Mouse (Mus musculus) myocyte (in vitro differentiated cells): Measurements from ENCODE around the gene Uba52.

ENCODE experiments used
- CEBPB ChIP-seq: IDR thresholded peaks from 2 replicates; pipeline ENCODE4 v1.6.1; 2011; ENCODE audit warnings: mild to moderate bottlenecking, moderate library complexity; ENCODE audit not compliant: poor library complexity, insufficient read depth, severe bottlenecking
- E2F4 ChIP-seq: IDR thresholded peaks from one replicate; pipeline ENCODE4 v1.6.1; 2011; ENCODE audit warnings: mild to moderate bottlenecking, control low read depth, moderate library complexity; ENCODE audit not compliant: insufficient read depth
- MAX ChIP-seq: IDR thresholded peaks from one replicate; pipeline ENCODE4 v1.6.1; 2011; ENCODE audit warnings: low read depth, mild to moderate bottlenecking, control low read depth
- MYOD1 ChIP-seq, 3 experiments: IDR thresholded peaks; one replicate each; pipeline ENCODE4 v1.6.1; 2011; ENCODE audit warnings: control low read depth in 2 of 3, low read depth in 2 of 3, mild to moderate bottlenecking in 2 of 3, moderate library complexity in 1 of 3; ENCODE audit not compliant: insufficient read length in 2 of 3, control insufficient read depth in 1 of 3
- MYOG ChIP-seq, 3 experiments: IDR thresholded peaks; one replicate each; pipeline ENCODE4 v1.6.1; 2011; ENCODE audit warnings: control low read depth in 2 of 3, low read depth in 2 of 3, mild to moderate bottlenecking in 2 of 3; ENCODE audit not compliant: insufficient read length in 2 of 3, control insufficient read depth in 1 of 3, insufficient read depth in 1 of 3
- POLR2A ChIP-seq: IDR thresholded peaks from one replicate; pipeline ENCODE4 v1.6.1; 2011; ENCODE audit warnings: low read depth, mild to moderate bottlenecking, control low read depth, moderate library complexity; ENCODE audit not compliant: insufficient read length
- POLR2AphosphoS2 ChIP-seq: IDR thresholded peaks from one replicate; pipeline ENCODE4 v1.6.1; 2011; ENCODE audit warnings: low read depth, control low read depth; ENCODE audit not compliant: insufficient read length
- REST ChIP-seq: IDR thresholded peaks from one replicate; pipeline ENCODE4 v1.6.1; 2011; ENCODE audit warnings: mild to moderate bottlenecking, control low read depth, moderate library complexity; ENCODE audit not compliant: insufficient read depth, insufficient read length
- TCF12 ChIP-seq: IDR thresholded peaks from one replicate; pipeline ENCODE4 v1.6.1; 2011; ENCODE audit warnings: mild to moderate bottlenecking, control low read depth; ENCODE audit not compliant: poor library complexity, insufficient read depth, severe bottlenecking
- TCF3 ChIP-seq: IDR thresholded peaks from one replicate; pipeline ENCODE4 v1.6.1; 2011; ENCODE audit warnings: low read depth, control low read depth; ENCODE audit not compliant: insufficient read length
- USF1 ChIP-seq: IDR thresholded peaks from one replicate; pipeline ENCODE4 v1.6.1; 2011; ENCODE audit warnings: low read depth, mild to moderate bottlenecking, control low read depth, moderate library complexity

GRCm38 (mm10) chr8:70476333-70477268, 34.0 kb downstream of the Uba52 start, which contains the start of gene Klhl26:
- TF ChIP-seq USF1 (no peak), MAX (no peak), REST (no peak), POLR2A (peak; percentile 62), MYOG (IDR thresholded peaks at IDR 0.05; ENCODE audit: control insufficient read depth in 1 of 3, insufficient read depth in 1 of 3, insufficient read length in 2 of 3, low read depth in 2 of 3) (no peak), E2F4 (no peak), TCF12 (no peak), MYOD1 (IDR thresholded peaks at IDR 0.05; ENCODE audit: control insufficient read depth in 1 of 3, insufficient read length in 2 of 3, low read depth in 2 of 3) (no peak), TCF3 (no peak), POLR2AphosphoS2 (peak; percentile 61), CEBPB (no peak)
